Mouse (Mus musculus) midbrain, postnatal 0 days (tissue): ENCODE data around the gene Rgs16. TPM values are rescaled to one million over a fixed set of nuclear protein-coding genes. Genes with fewer than 3 reads are reported as not detected.

Experiments used
- ATAC-seq: fragments of 200-750 bp; cut with Nextera tagmentation; 2 replicates; pipeline ENCODE4 v1.8.0; 2017; ENCODE audit warnings: moderate number of reproducible peaks, mild to moderate bottlenecking, moderate TSS enrichment, moderate library complexity; ENCODE audit not compliant: low FRiP score
- DNase-seq: peaks from one replicate; pipeline ENCODE4 v3.0.0-alpha.2; 2015; ENCODE audit warnings: low spot score
- H3K27ac ChIP-seq: fragments of 300-500 bp; sonication (generic); 2 replicates; pipeline ENCODE4 v1.5.1; 2014; ENCODE audit warnings: low read depth, mild to moderate bottlenecking, low read length, mixed read lengths
- H3K27me3 ChIP-seq: fragments of 300-500 bp; sonication (generic); 2 replicates; pipeline ENCODE4 v1.6.1; 2014; ENCODE audit warnings: low read length, control low read depth, mixed read lengths; ENCODE audit not compliant: insufficient read depth
- H3K36me3 ChIP-seq: fragments of 300-500 bp; sonication (generic); 2 replicates; pipeline ENCODE4 v1.6.1; 2014; ENCODE audit warnings: low read length, control low read depth, mixed read lengths; ENCODE audit not compliant: insufficient read depth
- H3K4me1 ChIP-seq: fragments of 300-500 bp; sonication (generic); 2 replicates; pipeline ENCODE4 v1.6.1; 2014; ENCODE audit warnings: mild to moderate bottlenecking, control low read depth, antibody characterized with exemption, low read length, mixed read lengths; ENCODE audit not compliant: insufficient read depth
- H3K4me2 ChIP-seq: fragments of 300-500 bp; sonication (generic); 2 replicates; pipeline ENCODE4 v1.6.1; 2014; ENCODE audit warnings: low read depth, mild to moderate bottlenecking, low read length, mixed read lengths; ENCODE audit not compliant: poor library complexity, severe bottlenecking
- H3K4me3 ChIP-seq: fragments of 300-500 bp; sonication (generic); 2 replicates; pipeline ENCODE4 v1.5.1; 2014; ENCODE audit warnings: low read depth, mild to moderate bottlenecking, low read length, moderate library complexity
- H3K9ac ChIP-seq: fragments of 300-500 bp; sonication (generic); replicated peaks from 2 replicates; pipeline ENCODE4 v1.6.1; 2014; ENCODE audit warnings: mild to moderate bottlenecking, low read length, moderate library complexity, mixed read lengths; ENCODE audit not compliant: poor library complexity, severe bottlenecking
- H3K9me3 ChIP-seq: fragments of 300-500 bp; sonication (generic); 2 replicates; pipeline ENCODE4 v1.6.1; 2016; ENCODE audit warnings: low read length, control low read depth
- CTCF ChIP-seq: IDR thresholded peaks from 2 replicates; pipeline ENCODE4 v1.5.1; 2016; ENCODE audit warnings: antibody characterized with exemption, mild to moderate bottlenecking
- WGBS: fragments of 180-500 bp; shearing (Covaris S2); extraction: QIAGEN DNeasy Blood & Tissue Kit; methylation state at CpG from one replicate; pipeline ENCODE4 v1.1.7; 2014; 5-methylcytosine and 5-hydroxymethylcytosine counted together
- polyA plus RNA-seq: library from polyadenylated mRNA; unstranded; fragments of >200 nt; fragmentation: Nextera tagmentation; extraction: Ambion mirVana; gene quantifications from 2 replicates; pipeline ENCODE4 v1.2.1, GENCODE M21; 2015
- total RNA-seq: library from RNA; depleted of rRNA; stranded (reverse); fragments of >200 nt; gene quantifications from 2 replicates; pipeline ENCODE4 v1.2.3, GENCODE M21; 2014

The Rgs16 gene
- total and polyA plus RNA-seq, 2 experiments from 2014 or later, result 7.2 to 10.7 TPM

GRCm38 (mm10) chr1:153726636-153727035, 13.5 kb upstream of the Rgs16 start:
- H3K4me3 ChIP-seq, result no peak overlapping the region
- H3K27me3 ChIP-seq, result no peaks in the 10 kb centered on the region
- 74% methylated on average over 16 of the region's 16 CpGs for WGBS
- no peaks in the 10 kb centered on the region for H3K36me3 ChIP-seq
- DNase-seq (no peak), ATAC-seq (no peak)
- no peaks in the 10 kb centered on the region for H3K9me3 ChIP-seq
- TF ChIP-seq CTCF, result no peak
- H3K4me2 ChIP-seq, result no peak overlapping the region
- H3K9ac ChIP-seq, result no peak overlapping the region
- peaks cover 2% of the 10 kb centered on the region; the same call in 1 of the 2 replicates for H3K4me1 ChIP-seq
- no peak overlapping the region for H3K27ac ChIP-seq

GRCm38 (mm10) chr1:153729806-153730205, 10.3 kb upstream of the Rgs16 start:
- peaks cover 2% of the 10 kb centered on the region; the same call in 1 of the 2 replicates for H3K4me1 ChIP-seq
- H3K4me3 ChIP-seq, result no peak overlapping the region
- H3K27ac ChIP-seq, result no peak overlapping the region
- H3K9ac ChIP-seq, result no peak overlapping the region
- ATAC-seq (no peak), DNase-seq (no peak)
- no peaks in the 10 kb centered on the region for H3K9me3 ChIP-seq
- no peaks in the 10 kb centered on the region for H3K27me3 ChIP-seq
- no peak for TF ChIP-seq CTCF
- 33% methylated on average over 2 of the region's 2 CpGs for WGBS
- no peaks in the 10 kb centered on the region for H3K36me3 ChIP-seq
- no peak overlapping the region for H3K4me2 ChIP-seq

DNA sequence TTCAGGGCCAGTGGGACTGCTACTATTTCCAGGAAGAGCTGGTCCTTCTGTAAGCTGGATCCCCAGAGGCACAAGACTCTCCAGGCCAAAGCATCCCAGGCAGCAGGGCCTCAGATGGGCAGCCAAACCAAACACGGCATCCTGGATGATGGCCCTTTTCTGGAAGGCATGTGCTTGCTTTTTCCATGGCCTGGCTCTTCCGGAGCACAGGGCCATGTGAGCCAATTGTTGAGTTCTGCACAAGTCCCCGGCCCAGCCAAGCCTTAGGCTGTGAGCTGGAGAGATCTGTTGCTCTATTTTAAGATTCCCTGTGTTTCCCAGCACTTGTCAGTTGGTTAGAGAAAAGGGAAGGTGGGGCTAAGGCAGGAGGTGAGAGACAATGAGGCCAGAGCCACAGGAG, 9.5 kb upstream of the Rgs16 start:
- ATAC-seq, result no peak

DNA sequence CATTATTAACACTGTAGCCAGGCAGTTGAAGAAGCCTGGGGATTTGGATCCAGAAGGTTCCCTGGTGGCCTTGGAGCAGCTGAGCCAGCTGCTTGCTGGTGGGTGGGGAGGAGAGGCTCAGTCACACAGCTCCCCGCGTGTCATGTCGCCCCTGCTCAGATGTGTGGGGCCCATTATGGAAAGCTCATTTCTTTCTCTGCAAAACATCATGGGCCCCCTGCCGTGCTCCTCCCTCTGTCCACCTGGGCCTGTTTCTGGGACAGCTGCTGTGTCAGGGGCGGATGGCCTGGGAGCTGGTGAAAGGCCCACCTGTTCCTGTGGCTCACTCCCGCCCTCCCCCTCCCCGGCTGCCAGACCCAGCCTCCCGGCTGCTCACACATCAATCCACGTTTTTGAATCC, 7.0 kb upstream of the Rgs16 start:
- H3K4me3 ChIP-seq, result no peak overlapping the region
- H3K27me3 ChIP-seq, result no peaks in the 10 kb centered on the region
- TF ChIP-seq CTCF, result no peak
- DNase-seq, result peak; percentile 33
- H3K4me2 ChIP-seq, result no peak overlapping the region
- H3K36me3 ChIP-seq, result no peaks in the 10 kb centered on the region
- H3K9ac ChIP-seq, result no peak overlapping the region
- H3K4me1 ChIP-seq, result peaks cover 22% of the 10 kb centered on the region; the same call in 1 of the 2 replicates
- H3K27ac ChIP-seq, result no peak overlapping the region
- ATAC-seq, result no peak
- H3K9me3 ChIP-seq, result no peaks in the 10 kb centered on the region
- WGBS, result 37% methylated on average over 9 of the region's 9 CpGs

More for the DNA sequence above, 9.5 kb upstream of the Rgs16 start:
- DNase-seq, result no peak
- no peaks in the 10 kb centered on the region for H3K27me3 ChIP-seq
- H3K4me2 ChIP-seq, result no peak overlapping the region
- no peak for TF ChIP-seq CTCF
- no peaks in the 10 kb centered on the region for H3K9me3 ChIP-seq
- peaks cover 2% of the 10 kb centered on the region; the same call in 1 of the 2 replicates for H3K4me1 ChIP-seq
- H3K4me3 ChIP-seq, result no peak overlapping the region
- 53% methylated on average over 3 of the region's 3 CpGs for WGBS
- H3K27ac ChIP-seq, result no peak overlapping the region
- no peaks in the 10 kb centered on the region for H3K36me3 ChIP-seq
- no peak overlapping the region for H3K9ac ChIP-seq

- no peaks in the 10 kb centered on the region for H3K36me3 ChIP-seq
- TF ChIP-seq CTCF, result no peak
- 85% methylated on average over 4 of the region's 4 CpGs for WGBS
- no peak overlapping the region for H3K4me2 ChIP-seq
- no peak overlapping the region for H3K4me3 ChIP-seq
- peaks cover 29% of the 10 kb centered on the region; the same call in 1 of the 2 replicates for H3K4me1 ChIP-seq
- no peaks in the 10 kb centered on the region for H3K27me3 ChIP-seq
- H3K9me3 ChIP-seq, result no peaks in the 10 kb centered on the region
- no peak overlapping the region for H3K27ac ChIP-seq
- no peak overlapping the region for H3K9ac ChIP-seq
- DNase-seq, result no peak
- no peak for ATAC-seq
These were observed 5.3 kb upstream of the Rgs16 start for GRCm38 (mm10) chr1:153734866-153735265.

DNA sequence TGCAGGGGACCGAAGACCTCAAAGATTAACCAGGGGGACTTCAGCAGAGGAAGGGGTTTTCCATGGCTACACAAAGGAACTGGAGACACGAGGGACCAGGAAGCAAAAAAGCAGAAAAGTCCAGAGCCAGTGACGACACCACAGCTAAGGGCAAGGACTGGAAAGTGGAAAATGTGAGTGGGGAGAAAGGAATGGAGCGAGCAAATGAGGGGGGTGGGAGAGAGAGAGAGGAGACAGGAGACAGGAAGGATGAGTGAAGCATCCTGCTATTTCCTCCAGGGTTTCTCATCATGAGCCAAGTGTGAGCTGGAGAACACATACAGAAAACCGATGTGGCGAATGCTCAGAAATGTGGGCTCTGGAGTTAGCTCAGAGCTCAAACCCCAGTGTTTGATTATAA, 4.1 kb upstream of the Rgs16 start:
- Histone ChIP-seq H3K27me3 (no peaks in the 10 kb centered on the region), H3K36me3 (no peaks in the 10 kb centered on the region), H3K4me3 (no peak overlapping the region), H3K4me1 (peaks cover 29% of the 10 kb centered on the region; the same call in 1 of the 2 replicates), H3K4me2 (no peak overlapping the region), H3K9ac (no peak overlapping the region), H3K9me3 (no peaks in the 10 kb centered on the region), H3K27ac (peak overlapping the region; percentile 82)
- no peak for TF ChIP-seq CTCF
- no peak for DNase-seq
- ATAC-seq, result no peak
- 54% methylated on average over 6 of the region's 6 CpGs for WGBS
